Mouse (Mus musculus): ENCODE data around the gene Sfta2.

DNA sequence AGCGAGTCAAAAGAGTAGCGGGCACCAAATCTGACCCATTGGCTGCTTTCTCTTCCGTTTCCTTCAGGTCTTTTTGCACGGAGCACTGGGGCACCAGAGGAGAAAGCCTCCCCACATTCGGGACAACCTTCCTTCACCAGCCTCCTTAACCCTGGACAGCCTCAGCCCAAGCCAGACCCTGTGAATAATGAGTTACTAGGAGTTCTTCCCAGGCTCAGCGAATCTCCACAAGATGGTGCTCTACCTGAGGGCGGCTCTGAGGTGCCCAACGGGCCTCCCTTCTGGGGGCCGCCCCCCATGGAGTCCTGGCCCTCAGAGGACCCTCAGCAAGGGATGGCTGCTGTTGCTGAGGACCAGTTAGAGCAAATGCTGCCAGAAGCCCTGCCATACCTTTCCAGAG, 33.6 kb upstream of the Sfta2 start:
- TF ChIP-seq POLR2A (IDR thresholded peaks at IDR 0.05; ENCODE audit: low read depth, low read length): no peak
- TF ChIP-seq CTCF (IDR thresholded peaks at IDR 0.05; ENCODE audit: extremely low read depth, insufficient read length, insufficient replicate concordance, low read depth, low read length): no peak

All from small intestine, adult 2 months (tissue).